Mouse (Mus musculus) right cerebral cortex, postnatal 36 days (tissue): ENCODE measurements around the gene Bean1.

Experiments
- DNase-seq, 2 experiments: peaks; one replicate each; pipeline ENCODE4 v3.0.0; 2022; ENCODE audit warnings: low spot score in 2 of 2, mixed read lengths in 1 of 2

Bean1 gene

GRCm38 (mm10) chr8:104171050-104171620 lies 893 bp downstream of the Bean1 start:
- DNase-seq = no peak

DNA sequence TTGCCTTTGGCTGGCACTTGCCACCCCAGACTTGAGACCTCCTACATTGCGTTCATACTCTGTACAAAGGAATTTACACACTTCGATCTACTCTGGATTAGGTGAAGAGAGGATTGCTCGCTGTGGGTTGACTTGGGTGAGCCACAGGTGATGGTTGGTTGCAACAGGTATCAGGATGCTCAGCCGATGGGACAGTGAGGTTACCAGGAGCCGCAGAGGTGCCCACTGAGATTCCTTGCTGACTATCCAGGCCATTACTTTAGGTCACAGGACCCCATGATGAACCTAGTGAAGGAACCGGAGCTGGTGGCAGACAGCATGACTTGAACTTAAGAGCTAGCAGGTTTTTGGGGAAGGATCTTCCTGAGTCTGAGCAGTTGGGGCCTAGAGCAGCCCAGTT lies 2.2 kb downstream of the Bean1 start:
- DNase-seq = no peak

DNA sequence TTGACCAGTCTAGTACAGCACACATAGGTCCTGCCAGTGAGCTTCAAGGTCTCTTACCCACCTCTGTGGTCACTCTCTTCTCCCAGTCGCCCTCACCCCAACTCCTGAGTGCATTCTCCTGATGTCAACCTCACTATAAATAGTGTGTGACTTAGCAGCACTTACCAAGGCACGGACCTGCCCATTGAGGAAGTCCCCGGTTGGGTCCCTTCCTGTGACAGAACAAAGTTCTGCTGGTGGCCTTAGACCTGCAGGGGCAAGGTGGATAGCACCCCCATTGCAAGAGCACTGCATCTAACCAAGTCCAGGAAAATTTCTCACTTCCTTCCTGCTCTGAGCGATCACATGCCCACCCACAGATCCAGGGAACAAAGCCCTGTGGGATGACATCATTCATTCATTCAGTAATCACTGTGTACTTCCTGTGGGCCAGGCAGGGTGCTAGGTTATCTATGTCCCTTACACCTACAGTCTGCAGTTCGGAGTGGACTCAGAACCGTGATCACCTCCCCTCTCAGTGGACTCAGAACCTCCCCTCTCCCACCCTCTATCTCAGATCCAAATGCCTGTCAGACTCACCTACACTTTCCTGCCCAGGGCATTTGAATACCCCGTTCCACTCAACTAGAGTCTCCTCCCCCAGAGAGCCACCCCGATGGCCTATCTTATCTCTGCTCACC lies 5.7 kb downstream of the Bean1 start:
- DNase-seq = no peak

DNA sequence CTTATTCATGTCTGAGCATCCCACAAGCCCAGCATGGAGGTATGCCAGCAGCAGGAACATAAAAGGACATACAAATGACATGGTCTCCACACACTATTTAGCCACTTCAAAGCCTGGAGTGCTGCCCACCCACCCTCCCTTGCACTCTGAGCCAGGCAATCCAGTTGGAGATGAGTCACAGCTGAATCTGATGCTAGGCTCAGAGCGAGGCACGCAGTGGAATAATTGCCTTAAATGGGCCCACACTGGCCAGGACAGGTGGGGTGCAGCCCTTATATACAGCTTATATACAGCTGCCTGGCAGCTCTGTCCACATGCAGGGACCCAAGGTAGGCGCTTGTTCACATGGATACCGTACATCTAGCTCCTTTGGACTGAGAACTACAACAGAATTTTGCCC lies 6.8 kb downstream of the Bean1 start:
- DNase-seq = no peak

DNA sequence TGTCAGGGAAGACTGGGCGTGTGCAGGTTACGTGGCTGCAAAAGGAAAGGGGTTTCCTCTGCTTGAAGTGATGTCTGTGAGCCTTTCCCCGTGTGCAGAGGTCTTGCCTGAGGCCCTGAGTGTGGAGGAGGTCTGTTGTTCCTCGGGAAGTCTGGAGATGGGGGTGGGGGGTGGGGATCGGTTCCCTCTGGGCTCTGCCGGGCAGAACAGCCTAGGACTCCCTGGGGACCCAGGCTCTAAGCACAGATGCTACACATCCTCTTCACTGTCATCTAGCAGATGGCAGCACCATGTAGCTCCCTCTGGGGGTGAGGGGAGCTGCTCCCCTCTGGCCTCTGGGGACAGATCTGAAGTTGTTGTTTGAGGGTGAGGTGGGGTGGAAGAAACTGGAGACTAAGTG lies 14.7 kb downstream of the Bean1 start:
- no peak for DNase-seq

- no peak for DNase-seq
Measured at GRCm38 (mm10) chr8:104186827-104187226, 16.6 kb downstream of the Bean1 start.

DNA sequence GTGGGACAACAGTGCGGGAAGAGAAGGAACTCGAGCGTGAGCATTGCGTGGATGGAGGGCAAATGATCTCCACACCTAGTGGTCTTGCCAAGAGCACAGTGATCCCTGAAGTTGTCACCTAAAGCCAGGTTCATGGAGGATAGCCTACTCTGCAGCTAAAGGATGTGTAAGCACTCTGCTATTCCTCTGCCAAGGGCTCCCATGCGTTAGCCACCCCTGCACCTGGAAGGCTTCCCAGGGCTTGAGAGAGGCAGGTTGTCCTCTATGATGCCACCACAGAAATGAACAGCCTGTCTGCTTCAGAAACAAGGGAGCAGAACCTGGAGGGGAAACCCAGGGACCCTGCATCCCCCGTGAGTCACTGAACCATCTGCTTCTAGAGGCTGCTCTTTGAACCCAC lies 17.4 kb downstream of the Bean1 start:
- no peak for DNase-seq

DNA sequence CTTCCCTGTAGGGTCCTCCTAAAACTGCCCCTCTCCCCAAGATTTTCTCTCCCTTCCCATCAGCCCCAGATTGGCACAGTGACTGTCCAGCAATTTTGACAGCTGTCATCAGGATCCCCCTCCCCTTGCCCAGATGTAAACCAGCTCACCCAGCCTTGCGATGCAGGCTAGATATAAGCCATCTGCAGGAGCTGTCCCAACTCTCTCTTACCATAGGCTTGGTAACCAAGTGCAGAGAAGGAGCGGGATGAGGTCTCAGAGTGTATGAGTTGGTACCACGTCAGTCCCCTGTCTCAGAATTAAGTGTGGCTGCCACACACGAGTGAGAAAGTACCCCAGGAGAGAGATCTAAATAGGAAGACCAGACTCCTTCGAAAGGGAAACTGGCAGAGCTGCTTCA lies 18.2 kb downstream of the Bean1 start:
- no peak for DNase-seq

DNA sequence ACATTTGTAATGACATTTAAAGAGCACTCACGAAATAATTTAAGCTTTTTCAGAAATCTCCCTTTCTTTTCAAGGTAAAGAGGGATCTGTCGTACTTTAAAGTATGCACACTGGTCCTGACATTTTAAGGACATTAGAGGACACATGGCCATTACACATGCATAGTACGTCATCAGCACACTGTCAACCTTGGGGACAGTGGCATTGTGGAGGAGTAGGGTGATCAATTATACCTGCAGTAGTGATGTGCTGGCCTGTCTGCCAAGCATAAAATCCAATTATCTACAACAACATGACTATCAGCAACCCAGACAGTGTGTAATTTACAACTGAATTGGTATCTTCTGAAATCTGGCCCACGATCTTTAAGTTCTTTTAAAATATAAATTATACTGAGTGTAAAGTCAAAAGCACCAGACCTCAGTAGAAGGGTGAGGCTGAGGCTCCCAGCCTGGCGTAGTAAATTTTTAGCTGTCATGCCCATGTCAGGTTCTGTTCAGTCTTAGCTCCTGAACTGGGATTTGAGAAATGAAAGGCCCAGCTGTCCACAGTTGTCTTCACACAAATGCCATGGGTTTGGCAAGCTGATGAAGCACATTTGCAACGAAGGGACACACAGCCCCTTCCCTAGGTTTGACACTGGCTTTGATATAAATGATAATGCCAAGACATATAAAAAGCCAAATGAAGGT lies 20.7 kb downstream of the Bean1 start:
- DNase-seq = no peak

- no peak for DNase-seq
Measured at GRCm38 (mm10) chr8:104191496-104191895, 21.3 kb downstream of the Bean1 start.

GRCm38 (mm10) chr8:104199802-104200201 lies 29.6 kb downstream of the Bean1 start:
- no peak for DNase-seq

- DNase-seq = no peak
Measured at GRCm38 (mm10) chr8:104201622-104202021, 31.4 kb downstream of the Bean1 start.

DNA sequence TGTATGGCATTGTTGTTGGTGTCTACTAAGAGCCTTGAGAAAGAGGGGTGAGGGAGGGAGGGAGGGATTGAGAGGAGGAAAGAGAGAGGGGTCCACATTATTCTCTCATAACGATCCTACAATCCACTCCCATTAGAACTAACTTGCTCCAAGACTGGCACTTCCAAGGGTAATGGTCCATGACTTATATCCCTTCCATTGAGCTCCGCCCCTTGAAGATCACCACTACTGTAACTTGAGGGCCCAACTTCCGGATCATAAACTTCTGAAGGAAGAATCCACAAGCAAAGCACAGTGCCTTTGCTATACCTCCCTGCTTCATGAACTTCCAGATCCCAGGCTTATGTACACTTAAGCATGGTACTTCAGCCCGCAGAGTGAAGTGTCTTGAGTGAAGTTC lies 32.1 kb downstream of the Bean1 start:
- no peak for DNase-seq

GRCm38 (mm10) chr8:104205292-104205691 lies 35.0 kb downstream of the Bean1 start:
- DNase-seq = no peak

GRCm38 (mm10) chr8:104217601-104218000 lies 47.4 kb downstream of the Bean1 start:
- no peak for DNase-seq

DNA sequence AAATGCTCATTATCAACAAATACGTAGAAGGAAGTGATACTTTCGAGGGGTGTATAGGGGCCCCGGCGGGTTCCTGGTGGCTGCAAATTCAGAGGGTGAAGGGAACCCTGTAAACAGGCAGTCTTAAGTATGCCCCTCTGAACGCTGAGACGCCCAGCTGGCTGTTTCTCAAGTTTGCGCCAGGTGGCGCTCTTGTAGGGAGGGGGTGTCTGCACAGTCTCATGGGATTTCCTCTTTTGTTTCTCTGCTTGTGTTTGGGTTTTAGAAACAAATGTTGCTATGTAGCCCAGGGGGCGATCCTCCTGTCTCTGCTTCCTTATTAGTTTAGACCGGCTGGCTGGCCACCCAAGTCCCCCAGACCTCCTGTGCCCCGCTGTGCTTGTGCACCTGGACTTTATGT lies 48.8 kb downstream of the Bean1 start:
- no peak for DNase-seq

GRCm38 (mm10) chr8:104219806-104220205 lies 49.6 kb downstream of the Bean1 start:
- DNase-seq = peak; percentile 55 to 57

DNA sequence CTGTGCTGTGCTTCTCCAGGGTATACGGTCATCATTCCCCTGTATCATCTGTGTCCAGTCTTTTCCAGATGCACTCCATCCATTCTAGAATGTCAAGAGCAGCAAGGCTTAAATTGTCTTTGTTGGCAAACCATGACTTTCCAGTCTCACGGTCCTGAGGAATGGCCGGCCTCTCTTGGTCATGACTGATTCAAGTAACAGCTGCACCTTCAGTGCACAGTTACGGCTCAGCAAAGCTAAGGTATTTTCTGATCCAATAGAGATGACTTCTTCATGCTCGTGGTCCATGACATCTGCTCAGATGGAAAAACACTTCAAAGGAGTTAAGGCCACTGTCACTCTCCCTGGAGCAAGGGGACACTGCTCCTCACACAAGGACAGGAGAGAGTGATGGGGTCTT lies 56.8 kb downstream of the Bean1 start:
- no peak for DNase-seq

- DNase-seq = no peak
Measured at GRCm38 (mm10) chr8:104230377-104230776, 60.1 kb downstream of the Bean1 start.

GRCm38 (mm10) chr8:104232039-104232438 lies 61.8 kb downstream of the Bean1 start:
- no peak for DNase-seq

GRCm38 (mm10) chr8:104232919-104233318 lies 62.7 kb downstream of the Bean1 start:
- DNase-seq = no peak

- DNase-seq = no peak
Measured at GRCm38 (mm10) chr8:104234573-104234972, 64.3 kb downstream of the Bean1 start.

- no peak for DNase-seq
Measured at GRCm38 (mm10) chr8:104239418-104239861, 69.2 kb downstream of the Bean1 start.
